Mouse (Mus musculus): ENCODE measurements around the gene Nsun4.

The Nsun4 gene

GRCm38 (mm10) chr4:116053399-116053961 lies at the start of gene Nsun4:
Nsun4 (minus strand) TSS chr4:116053876.
- DNase-seq = peak; percentile 89

- DNase-seq = no peak
Observed at GRCm38 (mm10) chr4:116100959-116101358, 47.3 kb upstream of the Nsun4 start.

- no peak for DNase-seq
Observed at GRCm38 (mm10) chr4:116097211-116097610, 43.5 kb upstream of the Nsun4 start.

- no peak for DNase-seq
Observed at GRCm38 (mm10) chr4:116096291-116096690, 42.6 kb upstream of the Nsun4 start.

DNA sequence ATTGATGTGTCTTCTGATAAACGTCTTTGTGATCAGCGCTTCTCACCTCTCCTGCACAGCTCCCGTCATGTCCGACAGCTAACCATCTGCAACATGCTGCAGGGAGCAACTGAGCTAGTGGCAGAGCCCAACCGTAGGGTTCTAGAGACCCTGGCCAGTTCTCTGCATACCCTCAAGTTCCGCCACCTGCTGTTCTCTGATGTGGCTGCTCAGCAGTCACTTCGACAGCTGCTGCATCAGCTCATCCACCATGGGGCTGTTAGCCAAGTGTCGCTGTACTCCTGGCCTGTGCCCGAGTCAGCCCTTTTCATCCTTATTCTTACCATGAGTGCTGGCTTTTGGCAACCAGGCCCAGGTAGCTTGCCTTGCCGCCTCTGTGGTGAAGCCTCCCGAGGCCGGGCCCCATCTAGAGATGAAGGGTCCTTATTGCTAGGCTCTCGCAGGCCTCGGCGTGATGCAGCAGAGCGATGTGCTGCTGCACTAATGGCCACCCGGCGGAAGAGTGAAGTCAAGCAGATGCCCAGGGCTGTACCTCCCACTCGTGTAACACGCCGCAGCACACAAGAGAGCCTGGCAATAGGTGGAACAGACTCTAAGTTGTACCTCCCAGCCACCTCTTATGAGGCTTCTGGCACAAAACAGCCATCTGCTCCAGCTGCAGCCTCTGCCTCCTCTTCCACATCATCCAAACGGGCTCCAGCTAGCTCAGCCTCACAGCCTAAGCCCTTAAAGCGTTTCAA lies 35.0 kb upstream of the Nsun4 start:
- peak; percentile 13 for DNase-seq

- peak; percentile 26 for DNase-seq
Observed at GRCm38 (mm10) chr4:116077240-116078095, 23.8 kb upstream of the Nsun4 start.

- DNase-seq = peak; percentile 63
Observed at GRCm38 (mm10) chr4:116076369-116077231, 22.9 kb upstream of the Nsun4 start.

- DNase-seq = peak; percentile 78
Observed at GRCm38 (mm10) chr4:116075631-116076368, 22.1 kb upstream of the Nsun4 start.

DNA sequence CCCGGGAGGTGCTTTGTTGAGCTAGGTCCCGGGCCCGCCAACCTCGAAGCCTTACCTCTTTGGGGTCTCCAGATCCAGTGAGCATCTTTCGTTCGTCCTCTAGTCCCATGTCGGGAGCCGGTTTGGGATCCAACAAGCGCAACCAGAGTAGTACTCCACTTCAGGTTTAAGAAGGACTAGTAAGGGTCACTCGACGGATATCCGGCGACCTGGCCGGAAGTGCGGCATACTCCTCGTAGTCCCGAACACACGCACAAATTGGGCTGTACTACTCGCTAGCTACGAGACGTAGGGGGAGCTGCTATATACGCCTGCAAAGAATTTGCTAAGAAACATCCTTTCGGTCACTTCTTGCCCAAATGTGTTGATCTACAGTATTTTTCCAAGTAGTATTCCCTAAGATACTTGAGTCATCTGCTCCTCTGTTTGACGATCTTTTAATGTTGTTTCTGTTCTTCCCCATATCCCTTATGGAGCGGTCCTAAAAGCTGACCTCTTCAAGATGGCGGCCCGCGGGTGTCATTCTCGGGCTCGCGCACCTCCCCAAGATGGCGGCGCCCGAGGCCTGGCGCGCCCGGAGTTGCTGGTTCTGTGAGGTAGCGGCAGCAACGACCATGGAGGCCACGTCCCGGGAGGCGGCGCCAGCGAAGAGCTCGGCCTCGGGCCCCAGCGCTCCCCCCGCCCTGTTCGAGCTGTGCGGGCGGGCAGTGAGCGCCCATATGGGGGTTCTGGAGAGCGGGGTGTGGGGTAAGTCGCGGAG lies 21.4 kb upstream of the Nsun4 start, which contains the start of the genes Uqcrh and Lrrc41:
Uqcrh (minus strand) TSS at position 211 of the 760 bp plus-strand sequence.
Lrrc41 (plus strand) TSS at position 409 of the 760 bp plus-strand sequence.
- peak; percentile 95 for DNase-seq

DNA sequence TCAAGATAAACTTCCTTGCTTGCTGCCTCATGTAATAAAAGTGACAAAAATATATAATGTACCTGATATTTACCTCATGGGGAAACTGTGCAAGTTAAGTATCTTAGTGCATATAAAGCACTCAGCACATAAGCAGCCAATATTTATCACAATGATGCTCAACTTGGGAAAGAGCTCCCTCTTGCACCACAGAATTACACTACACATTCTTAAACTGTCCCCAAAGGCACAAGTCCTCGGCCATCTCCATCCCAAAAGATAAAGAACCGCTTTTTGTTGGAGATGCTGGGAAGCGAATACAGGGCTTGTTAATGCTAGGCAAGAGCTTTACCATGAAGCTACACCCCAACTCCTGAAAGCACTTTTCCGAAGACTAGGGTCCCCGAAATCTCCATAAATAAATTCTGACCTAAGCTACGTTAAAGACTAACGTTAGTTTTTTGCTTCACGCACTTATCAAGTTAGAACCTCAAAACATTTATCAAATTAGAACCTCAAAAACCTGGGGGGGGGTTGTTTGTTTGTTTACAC lies 20.5 kb upstream of the Nsun4 start:
- DNase-seq = no peak

GRCm38 (mm10) chr4:116073146-116073545 lies 19.5 kb upstream of the Nsun4 start:
- no peak for DNase-seq

DNA sequence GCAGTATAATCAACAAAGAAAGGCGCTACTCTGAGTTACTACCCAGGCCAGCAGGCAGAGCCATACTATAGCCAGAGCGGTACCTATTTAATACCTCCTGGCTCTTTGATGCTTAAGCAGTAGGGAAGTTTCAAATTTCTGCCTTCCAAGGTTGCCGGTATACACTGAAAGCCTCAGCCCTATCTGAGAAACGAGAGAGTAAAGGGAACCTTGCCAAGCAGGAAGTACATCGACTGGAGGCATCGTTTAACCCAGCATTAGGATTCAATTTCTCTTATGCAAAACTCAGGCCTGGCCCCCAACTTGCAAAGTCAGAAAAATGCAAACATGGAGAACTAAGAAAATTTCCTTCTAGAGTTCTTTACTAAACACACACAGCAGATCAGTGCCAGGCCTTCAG lies 16.4 kb upstream of the Nsun4 start:
- DNase-seq = no peak

DNA sequence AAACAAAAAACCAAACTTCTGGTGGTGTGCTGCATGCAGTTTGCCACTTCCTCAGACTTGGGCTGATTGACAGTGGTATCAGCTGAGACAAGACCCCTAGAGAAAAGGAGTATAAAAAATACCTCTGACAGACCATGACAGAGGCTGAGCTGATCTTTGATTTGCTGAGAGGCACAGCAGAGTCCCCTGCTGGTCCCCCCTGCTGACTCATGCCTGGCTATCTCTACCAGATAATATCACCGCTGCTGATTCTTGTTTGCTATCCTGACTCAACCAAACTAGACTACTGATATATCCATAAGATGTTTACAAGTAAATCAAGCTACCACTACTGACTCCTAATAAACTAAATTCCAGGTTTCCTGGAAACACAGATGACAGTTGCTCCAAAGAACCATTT lies 10.2 kb upstream of the Nsun4 start:
- no peak for DNase-seq

GRCm38 (mm10) chr4:116059012-116059726 lies 5.5 kb upstream of the Nsun4 start:
- no peak for DNase-seq

DNA sequence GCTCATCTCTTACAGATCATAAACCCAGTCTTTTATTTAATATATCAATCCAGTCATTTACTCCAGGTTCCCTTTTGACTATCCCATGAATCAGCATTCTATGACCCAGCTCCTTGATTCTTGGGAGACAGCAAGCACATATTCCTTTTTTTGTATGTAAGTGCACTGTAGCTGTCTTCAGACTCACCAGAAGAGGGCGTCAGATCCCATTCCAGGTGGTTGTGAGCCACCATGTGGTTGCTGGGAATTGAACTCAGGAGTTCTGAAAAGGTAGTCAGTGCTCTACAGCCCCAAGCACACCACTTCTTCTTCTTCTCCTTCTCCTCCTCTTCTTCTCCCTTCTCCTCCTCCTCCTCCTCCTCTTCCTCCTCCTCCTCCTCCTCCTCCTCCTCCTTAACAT lies 3.9 kb upstream of the Nsun4 start:
- DNase-seq = no peak

DNA sequence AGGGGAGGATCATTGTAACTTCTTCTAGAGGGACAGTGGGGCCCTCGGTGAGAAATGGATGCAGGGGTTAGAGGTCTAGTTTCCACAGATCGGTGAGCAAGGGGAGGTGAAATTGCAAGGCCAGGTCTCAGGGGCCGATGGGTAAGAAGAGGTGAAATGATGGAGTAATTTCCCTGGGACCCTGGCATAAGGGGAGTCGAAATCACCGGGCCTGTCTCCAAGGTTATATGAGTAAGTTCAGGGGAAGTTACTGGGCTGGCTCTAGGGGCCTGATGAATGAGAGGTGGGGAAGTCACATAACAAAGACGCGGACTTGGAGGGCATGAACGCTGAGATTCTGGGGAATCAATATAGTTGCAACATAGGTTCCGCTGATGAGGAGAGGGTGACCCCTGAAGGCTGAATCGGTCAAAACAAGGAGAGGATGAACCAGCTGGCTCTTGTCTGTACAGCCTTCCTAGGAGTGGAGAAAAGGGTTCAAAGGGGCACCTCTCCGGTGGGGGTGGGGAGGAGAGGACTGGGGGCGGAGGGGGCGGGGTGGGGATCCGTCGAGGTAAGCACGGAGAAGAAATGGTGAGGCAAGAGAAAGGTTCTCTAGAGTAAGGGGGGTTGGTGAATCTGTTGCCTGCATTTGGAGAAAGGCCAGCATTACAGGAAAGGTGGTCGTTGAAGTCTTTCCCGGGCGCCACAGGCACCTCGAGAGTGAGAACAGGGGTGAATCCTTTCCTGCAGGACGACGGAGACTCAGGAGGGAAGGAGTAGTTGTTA lies 966 bp downstream of the Nsun4 start:
- DNase-seq = peak; percentile 54

DNA sequence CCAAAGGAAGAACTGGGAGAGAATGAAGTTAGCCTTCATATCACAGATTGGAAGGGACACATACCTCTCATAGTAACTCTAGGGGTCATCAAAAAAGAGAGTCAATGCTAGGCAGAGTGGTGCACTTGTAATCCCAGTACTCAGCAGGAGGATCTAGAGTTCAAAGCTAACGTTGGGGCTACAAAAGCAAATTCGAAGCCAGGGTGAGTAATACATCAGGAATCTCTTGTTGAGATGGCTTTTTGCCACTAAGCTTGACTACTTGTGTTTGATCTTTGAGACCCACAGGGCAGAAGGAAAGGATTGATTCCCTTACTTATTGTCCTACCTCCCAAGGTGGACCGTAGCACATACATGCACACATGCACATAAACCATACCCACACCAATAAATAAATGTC lies 4.5 kb downstream of the Nsun4 start:
- DNase-seq = no peak

DNA sequence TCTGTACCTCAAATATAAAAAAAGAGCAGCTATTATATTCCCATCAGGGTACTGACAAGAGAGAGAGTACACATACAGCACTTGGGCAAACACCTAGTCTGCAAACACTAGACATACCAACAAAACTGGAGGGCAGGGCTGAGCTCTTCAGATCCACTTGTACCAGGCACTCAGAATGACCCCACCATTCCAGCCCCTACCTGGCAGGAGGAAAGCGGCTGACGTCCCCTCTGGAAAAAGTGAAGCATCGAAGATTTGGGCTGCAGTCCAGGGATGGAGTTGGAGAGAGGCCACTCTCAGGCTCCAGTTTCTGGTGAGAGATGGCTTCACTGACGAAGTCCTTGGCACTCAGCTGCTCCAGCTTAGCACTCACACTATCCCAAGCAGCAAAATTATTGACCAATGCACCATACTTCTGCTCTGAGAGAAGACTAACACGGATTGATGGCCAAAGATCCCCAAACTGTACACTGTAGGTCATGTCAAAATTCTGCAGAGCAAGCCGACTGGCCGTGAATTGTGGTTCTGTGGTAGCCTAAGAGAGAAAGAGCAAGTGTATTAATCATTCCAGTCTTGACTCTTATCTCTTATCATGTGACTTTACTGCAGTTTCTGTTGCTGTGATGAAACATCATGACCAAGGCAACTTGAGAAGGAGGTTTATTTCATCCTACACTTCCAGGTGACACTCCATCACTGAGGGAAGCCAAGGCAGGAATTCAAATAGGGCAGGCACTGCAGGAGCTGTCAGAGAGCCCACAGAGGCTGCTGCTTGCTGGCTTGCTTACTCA lies 5.4 kb downstream of the Nsun4 start:
- no peak for DNase-seq
